Mouse (Mus musculus): ENCODE results near the gene Dlx4. TPM values are rescaled to one million over a fixed set of nuclear protein-coding genes. Genes with fewer than 3 reads are reported as not detected.
A peak's percentile ranks its signal among the peaks of the same experiment; 100 is the strongest.

Dlx4 gene
- polyA plus RNA-seq (2015; fragmentation: Nextera tagmentation; extraction: Ambion mirVana) = 0.55 and 0.79 TPM in 2 replicates

GRCm38 (mm10) chr11:95145851-95146403 is at the start of gene Dlx4:
TSS of gene Dlx4 (minus strand) at chr11:95146263.
- DNase-seq (ENCODE audit: low spot score) (peak; percentile 72), ATAC-seq (peak; percentile 79)
- TF ChIP-seq CTCF (IDR thresholded peaks at IDR 0.05) (no peak), EP300 (IDR thresholded peaks at IDR 0.05) (no peak)
- Histone ChIP-seq H3K4me2 (replicated peaks; ENCODE audit: low read depth, low read length) (peak within 1 kb of the TSS; percentile 72), H3K4me3 (ENCODE audit: low read depth, low read length) (peak within 1 kb of the TSS; percentile 45), H3K4me1 (ENCODE audit: insufficient read depth, low read depth, low read length) (peaks cover 20% of the 10 kb centered on the region), H3K9me3 (ENCODE audit: low read length) (no peaks in the 10 kb centered on the region), H3K9ac (replicated peaks; ENCODE audit: low read depth) (no peak within 1 kb of the TSS; the same call in 1 of the 2 replicates), H3K27me3 (replicated peaks; ENCODE audit: insufficient read depth, low read length) (peaks cover 90% of the 10 kb centered on the region), H3K27ac (ENCODE audit: low read length) (no peak within 1 kb of the TSS), H3K36me3 (ENCODE audit: insufficient read depth, low read length) (no peaks in the 10 kb centered on the region)
- under 1% methylated on average over 47 of the region's 48 CpGs for WGBS

- H3K9me3 ChIP-seq (ENCODE audit: low read length) = no peaks in the 10 kb centered on the region
- ATAC-seq (no peak), DNase-seq (ENCODE audit: low spot score) (peak; percentile 11)
- no peaks in the 10 kb centered on the region; the same call in 1 of the 2 replicates for H3K4me1 ChIP-seq (ENCODE audit: insufficient read depth, low read depth, low read length)
- H3K27ac ChIP-seq (ENCODE audit: low read length) = no peak overlapping the region
- 12% methylated on average over 11 of the region's 11 CpGs for WGBS
- H3K4me3 ChIP-seq (ENCODE audit: low read depth, low read length) = no peak overlapping the region
- TF ChIP-seq EP300 (IDR thresholded peaks at IDR 0.05) (no peak), CTCF (IDR thresholded peaks at IDR 0.05) (no peak)
- H3K27me3 ChIP-seq (replicated peaks; ENCODE audit: insufficient read depth, low read length) = no peaks in the 10 kb centered on the region
- no peak overlapping the region for H3K4me2 ChIP-seq (replicated peaks; ENCODE audit: low read depth, low read length)
- no peak overlapping the region for H3K9ac ChIP-seq (replicated peaks; ENCODE audit: low read depth)
- no peaks in the 10 kb centered on the region for H3K36me3 ChIP-seq (ENCODE audit: insufficient read depth, low read length)
These were observed 43.8 kb upstream of the Dlx4 start for GRCm38 (mm10) chr11:95189863-95190262.

- WGBS = 87% methylated on average over 7 of the region's 7 CpGs
- ATAC-seq = no peak
These were observed 40.8 kb upstream of the Dlx4 start for GRCm38 (mm10) chr11:95186826-95187225.

GRCm38 (mm10) chr11:95185700-95186099 is 39.6 kb upstream of the Dlx4 start:
- H3K27me3 ChIP-seq (replicated peaks; ENCODE audit: insufficient read depth, low read length) = no peaks in the 10 kb centered on the region
- ATAC-seq (peak; percentile 82), DNase-seq (ENCODE audit: low spot score) (peak; percentile 45)
- no peaks in the 10 kb centered on the region for H3K9me3 ChIP-seq (ENCODE audit: low read length)
- no peak overlapping the region for H3K4me3 ChIP-seq (ENCODE audit: low read depth, low read length)
- no peak overlapping the region for H3K4me2 ChIP-seq (replicated peaks; ENCODE audit: low read depth, low read length)
- no peak for TF ChIP-seq EP300 (IDR thresholded peaks at IDR 0.05)
- TF ChIP-seq CTCF (IDR thresholded peaks at IDR 0.05) = no peak
- H3K27ac ChIP-seq (ENCODE audit: low read length) = no peak overlapping the region
- H3K9ac ChIP-seq (replicated peaks; ENCODE audit: low read depth) = no peak overlapping the region
- no peaks in the 10 kb centered on the region for H3K36me3 ChIP-seq (ENCODE audit: insufficient read depth, low read length)
- WGBS = 35% methylated on average over 11 of the region's 11 CpGs
- H3K4me1 ChIP-seq (ENCODE audit: insufficient read depth, low read depth, low read length) = no peaks in the 10 kb centered on the region; the same call in 1 of the 2 replicates

More at GRCm38 (mm10) chr11:95186826-95187225, 40.8 kb upstream of the Dlx4 start:
- no peaks in the 10 kb centered on the region for H3K27me3 ChIP-seq (replicated peaks; ENCODE audit: insufficient read depth, low read length)
- no peak overlapping the region for H3K4me2 ChIP-seq (replicated peaks; ENCODE audit: low read depth, low read length)
- no peak overlapping the region for H3K9ac ChIP-seq (replicated peaks; ENCODE audit: low read depth)
- H3K4me1 ChIP-seq (ENCODE audit: insufficient read depth, low read depth, low read length) = no peaks in the 10 kb centered on the region; the same call in 1 of the 2 replicates
- no peak overlapping the region for H3K4me3 ChIP-seq (ENCODE audit: low read depth, low read length)
- no peak for DNase-seq (ENCODE audit: low spot score)
- no peak overlapping the region for H3K27ac ChIP-seq (ENCODE audit: low read length)
- no peaks in the 10 kb centered on the region for H3K9me3 ChIP-seq (ENCODE audit: low read length)
- no peak for TF ChIP-seq EP300 (IDR thresholded peaks at IDR 0.05)
- TF ChIP-seq CTCF (IDR thresholded peaks at IDR 0.05) = no peak
- no peaks in the 10 kb centered on the region for H3K36me3 ChIP-seq (ENCODE audit: insufficient read depth, low read length)

- TF ChIP-seq EP300 (IDR thresholded peaks at IDR 0.05) (no peak), CTCF (IDR thresholded peaks at IDR 0.05) (no peak)
- DNase-seq (ENCODE audit: low spot score) = no peak
- H3K4me3 ChIP-seq (ENCODE audit: low read depth, low read length) = no peak overlapping the region
- no peaks in the 10 kb centered on the region for H3K9me3 ChIP-seq (ENCODE audit: low read length)
- H3K4me1 ChIP-seq (ENCODE audit: insufficient read depth, low read depth, low read length) = no peaks in the 10 kb centered on the region; the same call in 1 of the 2 replicates
- H3K36me3 ChIP-seq (ENCODE audit: insufficient read depth, low read length) = no peaks in the 10 kb centered on the region
- H3K27me3 ChIP-seq (replicated peaks; ENCODE audit: insufficient read depth, low read length) = no peaks in the 10 kb centered on the region
- 36% methylated on average over 5 of the region's 5 CpGs for WGBS
- H3K9ac ChIP-seq (replicated peaks; ENCODE audit: low read depth) = no peak overlapping the region
- ATAC-seq = no peak
- H3K4me2 ChIP-seq (replicated peaks; ENCODE audit: low read depth, low read length) = no peak overlapping the region
- H3K27ac ChIP-seq (ENCODE audit: low read length) = no peak overlapping the region
These were observed 38.5 kb upstream of the Dlx4 start for GRCm38 (mm10) chr11:95184561-95184960.

- Histone ChIP-seq H3K27me3 (replicated peaks; ENCODE audit: insufficient read depth, low read length) (no peaks in the 10 kb centered on the region), H3K9ac (replicated peaks; ENCODE audit: low read depth) (no peak overlapping the region), H3K27ac (ENCODE audit: low read length) (no peak overlapping the region), H3K36me3 (ENCODE audit: insufficient read depth, low read length) (no peaks in the 10 kb centered on the region), H3K4me1 (ENCODE audit: insufficient read depth, low read depth, low read length) (no peaks in the 10 kb centered on the region), H3K9me3 (ENCODE audit: low read length) (no peaks in the 10 kb centered on the region), H3K4me3 (ENCODE audit: low read depth, low read length) (no peak overlapping the region), H3K4me2 (replicated peaks; ENCODE audit: low read depth, low read length) (no peak overlapping the region)
- WGBS = 23% methylated on average over 12 of the region's 12 CpGs
- ATAC-seq (no peak), DNase-seq (ENCODE audit: low spot score) (no peak)
- TF ChIP-seq CTCF (IDR thresholded peaks at IDR 0.05) (no peak), EP300 (IDR thresholded peaks at IDR 0.05) (no peak)
These were observed 33.2 kb upstream of the Dlx4 start for GRCm38 (mm10) chr11:95179311-95179710.

All from lung, postnatal 0 days (tissue).